Mouse (Mus musculus): ENCODE measurements around the gene Gm11273.
"Not testable (repeated sequence)": the region's sequence is repeated elsewhere in the genome, so short reads cannot be mapped to it uniquely, and the experiment has no call there.

Gene Gm11273

DNA sequence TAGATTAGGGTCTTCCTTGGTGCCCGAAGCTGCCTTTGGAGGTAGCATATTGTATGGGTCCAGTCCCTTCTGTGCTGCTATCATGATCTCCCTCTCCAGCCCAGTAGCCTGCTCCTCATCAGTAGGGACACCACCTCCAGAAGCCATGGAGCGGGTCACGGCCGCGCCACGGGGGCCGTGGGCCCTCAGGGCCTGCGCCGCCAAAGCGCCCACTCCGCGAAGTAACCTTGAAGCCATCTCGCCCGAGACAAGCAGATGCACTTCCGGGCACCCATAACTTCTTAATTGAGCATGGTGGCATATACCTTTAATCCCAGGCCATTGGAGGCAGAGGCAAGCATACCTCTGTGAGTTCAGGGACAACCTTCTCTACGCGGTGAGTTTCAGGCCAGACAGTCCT, at the start of gene Gm11273:
TSS of gene Gm11273 (minus strand) at position 237 of the 400 bp plus-strand sequence.
- not testable (repeated sequence) for DNase-seq (ENCODE audit: low spot score in 2 of 2)

DNA sequence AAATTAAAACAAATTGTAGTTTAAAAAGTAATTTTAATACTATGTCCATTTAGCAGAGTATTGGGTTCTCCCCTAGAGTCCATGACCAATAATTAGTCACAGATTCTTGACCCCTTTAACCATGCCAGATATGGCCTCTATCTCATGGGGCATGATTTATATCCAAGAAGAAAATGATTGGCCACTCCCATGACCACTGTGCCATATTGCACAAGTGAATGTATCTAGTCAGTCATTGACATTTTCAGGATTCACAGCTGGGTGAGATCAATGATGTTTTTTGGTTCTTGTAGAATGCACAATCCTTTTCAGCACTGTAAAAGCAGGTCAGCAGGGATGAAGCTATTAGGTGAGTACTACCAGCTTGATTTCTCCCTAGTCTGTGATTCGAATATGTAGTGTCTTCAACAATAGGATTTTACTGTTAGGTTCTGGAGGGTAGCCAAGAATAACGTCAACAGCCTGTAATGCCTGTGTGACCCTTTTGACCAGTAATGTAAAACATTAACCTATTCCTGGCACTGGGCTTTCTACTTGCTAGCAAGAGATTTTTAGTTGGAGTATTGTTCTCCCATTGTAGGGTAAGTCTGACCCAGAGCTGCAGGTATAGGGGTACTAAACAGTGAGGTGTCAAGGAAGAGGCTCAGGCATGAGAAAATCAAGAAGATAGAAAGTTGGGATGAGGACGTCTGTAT, 49.3 kb upstream of the Gm11273 start:
- no peak for DNase-seq (ENCODE audit: low spot score in 2 of 2)

DNA sequence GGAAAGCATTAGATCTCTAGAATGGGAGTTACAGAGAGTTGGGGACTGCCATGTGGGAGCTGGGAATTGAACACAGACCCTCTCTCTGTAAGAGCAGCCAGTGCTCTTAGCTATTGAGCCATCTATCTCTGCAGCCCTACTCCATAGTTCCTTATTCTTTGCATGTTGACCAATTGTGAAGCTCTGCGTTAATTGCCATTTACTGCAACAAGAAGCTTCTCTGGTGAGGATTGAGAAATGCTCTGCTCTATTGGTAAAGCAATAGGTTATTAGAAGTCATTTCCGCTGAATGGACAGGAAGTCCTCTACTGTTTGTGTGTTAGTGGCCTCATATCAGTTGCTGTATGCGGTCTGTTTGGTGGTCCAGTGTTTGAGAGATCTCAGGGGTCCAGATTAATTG, 48.3 kb upstream of the Gm11273 start:
- DNase-seq (ENCODE audit: low spot score in 2 of 2): no peak

DNA sequence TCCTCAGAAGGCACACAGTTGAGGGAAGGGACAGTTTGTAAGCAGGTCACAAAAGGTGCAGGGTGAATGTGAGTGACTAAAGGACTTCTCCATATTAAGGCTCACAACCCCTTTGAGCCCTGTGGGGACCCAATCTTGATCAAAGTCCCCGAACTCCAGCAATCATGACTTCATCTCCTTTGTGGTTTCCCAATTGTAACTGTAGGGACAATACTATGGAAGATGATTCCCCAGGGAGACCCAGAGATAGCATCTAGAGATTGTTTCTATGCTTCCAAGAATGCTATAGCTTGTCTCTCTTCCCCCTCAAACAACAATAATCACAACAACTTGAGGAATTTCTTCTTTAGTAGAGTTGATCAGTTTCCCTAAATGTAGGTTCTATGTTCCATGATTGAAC, 41.5 kb upstream of the Gm11273 start, which contains the start of gene Olfr1366:
TSS of gene Olfr1366 (minus strand) at position 101 of the 400 bp plus-strand sequence.
- no peak for DNase-seq (ENCODE audit: low spot score in 2 of 2)

DNA sequence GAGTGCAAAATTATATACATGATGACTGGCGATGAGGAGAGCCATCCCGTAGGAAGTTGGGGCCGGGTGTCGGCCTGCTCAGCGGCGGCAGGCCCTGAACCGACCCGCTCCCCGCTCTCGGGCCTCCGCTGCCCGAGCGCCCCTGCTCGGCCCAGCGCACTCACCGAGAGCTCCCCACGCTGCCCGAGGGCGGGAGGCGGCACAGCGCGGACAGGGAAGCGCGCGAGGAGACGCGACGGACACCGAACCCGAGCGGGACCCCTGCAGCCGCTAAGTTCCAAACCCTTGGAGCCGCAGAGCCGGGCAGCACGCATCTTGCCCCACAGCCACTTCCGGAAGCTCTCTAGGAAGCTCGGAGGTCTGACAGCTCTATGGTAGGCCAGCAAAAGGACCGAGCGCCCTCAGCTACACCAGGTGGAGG, 29.6 kb upstream of the Gm11273 start, which contains the start of gene Zkscan8:
TSS of gene Zkscan8 (minus strand) at position 340 of the 421 bp plus-strand sequence.
- DNase-seq (ENCODE audit: low spot score in 2 of 2): peak; percentile 88 to 89

DNA sequence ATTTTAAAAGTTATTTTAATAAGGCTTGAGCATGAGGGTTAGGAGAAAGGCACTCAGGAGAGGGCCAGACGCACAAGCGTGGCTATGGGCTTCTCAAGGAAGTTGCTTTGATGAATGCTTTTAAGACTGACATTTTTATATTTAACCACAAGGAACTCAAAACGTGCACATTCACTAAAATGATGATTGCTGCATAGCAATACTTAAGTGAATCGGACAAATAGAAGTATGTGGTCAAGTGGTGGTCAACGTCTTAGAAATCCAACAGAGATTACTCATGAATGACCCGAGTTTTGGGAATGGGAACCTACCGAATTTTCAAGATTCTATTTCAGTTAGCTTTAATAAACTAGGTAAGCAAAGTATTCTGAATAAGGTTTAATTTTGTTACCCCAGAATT, 28.9 kb upstream of the Gm11273 start:
- DNase-seq (ENCODE audit: low spot score in 2 of 2): no peak

DNA sequence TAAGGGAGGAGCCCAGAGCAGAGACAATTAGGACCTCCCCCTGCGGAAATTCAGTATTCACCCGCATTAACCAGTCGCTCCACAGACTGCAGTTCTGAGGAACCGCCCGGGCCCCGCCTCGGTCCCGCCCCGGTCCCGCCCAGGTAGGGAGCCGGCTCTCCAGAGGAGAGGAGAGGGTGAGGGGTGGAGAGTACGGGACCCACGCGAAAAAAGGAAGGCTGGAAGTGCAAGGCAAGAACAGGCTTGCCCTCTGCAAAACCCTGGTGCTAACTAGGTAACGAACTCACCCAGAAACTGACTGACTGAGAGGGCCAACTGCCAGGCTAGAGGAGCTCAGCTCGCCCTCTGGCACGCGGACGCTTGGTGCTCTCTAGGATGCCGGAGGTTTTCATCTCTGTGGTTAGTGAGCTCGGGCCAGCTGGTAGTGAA, 5.0 kb upstream of the Gm11273 start:
- DNase-seq (ENCODE audit: low spot score in 2 of 2): peak; percentile 73 to 83

DNA sequence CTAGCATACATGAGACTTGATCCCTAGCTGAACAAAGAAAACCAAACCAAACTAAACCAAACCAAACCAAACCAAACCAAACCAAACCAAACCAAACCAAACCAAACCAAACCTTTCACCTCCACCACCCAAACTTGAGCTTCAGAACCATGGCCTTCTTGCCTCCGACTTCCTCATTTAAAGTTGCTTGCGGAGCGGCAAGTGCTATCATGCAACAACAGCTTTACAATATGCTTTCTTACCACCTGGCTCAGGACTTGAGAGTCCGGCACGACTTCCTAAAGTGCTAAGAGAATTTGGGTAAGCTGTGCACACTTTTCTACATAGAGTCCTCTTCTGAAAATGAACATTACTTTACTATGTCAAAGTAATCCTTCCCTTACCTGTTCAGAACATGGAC, 1.1 kb upstream of the Gm11273 start:
- DNase-seq (ENCODE audit: low spot score in 2 of 2): no peak

DNA sequence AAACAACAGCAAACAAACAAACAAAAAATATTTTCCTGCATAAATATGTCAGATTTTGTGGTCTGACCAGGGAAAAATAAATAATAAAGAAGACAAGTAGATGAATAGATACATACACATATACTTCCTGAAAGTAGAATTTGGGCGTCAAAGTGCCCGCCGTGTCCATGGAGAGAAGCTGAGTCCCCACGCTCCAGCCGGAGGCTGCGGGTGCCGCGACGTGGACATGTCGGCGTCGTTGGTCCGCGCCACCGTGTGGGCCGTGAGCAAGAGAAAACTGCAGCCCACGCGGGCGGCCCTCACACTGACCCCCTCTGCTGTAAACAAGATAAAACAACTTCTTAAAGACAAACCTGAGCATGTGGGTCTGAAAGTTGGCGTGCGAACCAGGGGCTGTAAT, 6.1 kb downstream of the Gm11273 start, which contains the start of gene AK157302:
TSS of gene AK157302 (plus strand) at position 144 of the 400 bp plus-strand sequence.
- DNase-seq (ENCODE audit: low spot score in 2 of 2): no peak

DNA sequence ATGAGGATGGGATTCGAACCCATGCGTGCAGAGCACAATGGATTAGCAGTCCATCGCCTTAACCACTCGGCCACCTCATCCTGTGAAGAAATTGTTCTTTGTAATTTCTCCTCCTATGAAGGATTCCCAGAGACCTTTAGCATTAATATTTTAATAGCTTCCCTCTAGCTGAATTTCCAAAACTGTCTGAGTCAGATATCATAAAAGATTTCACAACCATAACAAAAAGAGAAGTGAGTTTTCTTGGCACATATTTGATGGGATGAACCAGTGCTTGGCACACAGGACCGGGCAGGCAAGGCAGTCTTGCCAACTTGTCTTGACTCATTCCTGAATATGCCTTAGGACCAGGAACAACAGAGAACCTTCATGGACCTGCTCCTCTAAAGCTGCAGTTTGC, 8.4 kb downstream of the Gm11273 start:
- no peak for DNase-seq (ENCODE audit: low spot score in 2 of 2)

DNA sequence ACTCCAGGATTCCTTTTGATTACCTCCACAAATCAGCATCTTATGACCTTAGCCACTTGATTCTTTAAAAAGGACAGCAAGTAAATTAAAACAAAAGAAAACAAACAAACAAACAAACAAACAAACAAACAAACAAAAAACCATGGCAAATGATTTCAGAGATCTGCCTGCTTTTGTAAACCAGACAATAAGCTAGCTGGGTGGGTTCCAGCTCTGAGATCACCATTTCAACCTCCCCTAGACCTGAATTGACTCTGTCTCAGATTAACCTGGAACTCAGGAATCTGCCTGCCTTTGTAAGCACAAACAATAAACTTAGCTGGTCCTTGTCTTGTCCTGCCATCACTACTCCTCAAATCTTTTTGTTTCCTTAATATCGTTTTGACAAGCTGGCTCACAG, 14.3 kb downstream of the Gm11273 start:
- no peak for DNase-seq (ENCODE audit: low spot score in 2 of 2)

DNA sequence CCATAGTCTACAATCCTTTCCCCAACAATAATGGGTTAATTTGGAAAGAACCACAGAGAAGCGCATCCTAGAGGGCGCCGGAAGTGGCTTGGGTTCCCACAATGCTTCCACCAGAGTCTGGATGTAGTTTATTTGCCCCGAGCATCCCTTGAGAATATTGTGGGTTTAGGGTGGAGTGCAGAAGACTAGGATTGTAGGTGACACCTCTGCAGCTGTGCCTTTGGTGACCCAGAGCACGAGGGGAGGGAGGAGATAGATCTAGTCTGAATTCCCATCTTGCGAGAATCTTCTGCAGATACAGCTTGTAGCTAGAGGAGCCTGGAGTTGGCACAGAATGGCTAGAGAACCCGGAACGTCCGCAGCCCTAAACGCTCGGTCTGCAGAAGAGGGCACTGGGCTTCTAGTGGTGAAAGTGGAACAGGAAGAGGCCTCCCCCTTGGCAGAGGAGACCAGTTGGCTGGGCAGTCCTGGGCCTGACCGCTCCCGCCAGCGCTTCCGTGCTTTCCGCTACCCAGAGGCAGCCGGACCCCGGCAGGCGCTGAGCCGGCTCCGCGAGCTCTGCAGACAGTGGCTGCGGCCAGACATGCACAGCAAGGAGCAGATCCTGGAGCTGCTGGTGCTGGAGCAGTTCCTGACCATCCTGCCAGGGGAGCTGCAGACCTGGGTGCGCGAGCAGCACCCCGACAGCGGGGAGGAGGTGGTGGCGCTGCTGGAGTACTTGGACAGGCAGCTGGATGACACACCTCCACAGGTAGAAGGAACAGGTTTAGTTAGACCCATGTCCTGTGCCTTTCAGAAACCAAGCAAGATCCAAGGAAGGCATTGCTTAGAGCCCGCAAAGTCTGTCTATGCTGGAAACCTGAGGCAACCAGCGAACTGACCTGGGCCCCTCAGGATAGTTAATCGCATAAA, 22.2 kb downstream of the Gm11273 start, which contains the start of the genes Zkscan4 and Gm10065:
TSS of gene Zkscan4 (plus strand) at position 149 of the 912 bp plus-strand sequence.
TSS of gene Gm10065 (minus strand) at position 683 of the 912 bp plus-strand sequence.
- peak; percentile 79 to 87 for DNase-seq (ENCODE audit: low spot score in 2 of 2)

DNA sequence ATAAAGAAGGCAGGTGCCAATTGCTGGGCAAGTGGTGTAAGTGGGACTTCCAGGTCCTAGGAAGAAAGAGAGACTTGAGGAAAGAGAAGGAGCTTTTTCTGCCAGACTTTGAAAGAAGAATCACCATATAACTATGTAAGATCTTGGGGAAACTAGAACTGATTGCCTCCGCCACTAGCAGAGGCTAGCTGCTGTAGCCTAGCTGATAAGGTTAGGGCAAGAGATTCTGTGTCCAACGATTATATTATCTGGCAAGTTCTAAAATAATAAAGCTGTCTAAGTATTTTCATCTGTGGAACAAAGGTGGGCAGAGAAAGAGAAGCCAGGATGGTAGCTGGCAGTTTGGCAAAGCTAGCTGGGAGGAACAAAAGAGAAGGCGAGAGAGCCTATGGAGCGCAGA, 28.8 kb downstream of the Gm11273 start:
- DNase-seq (ENCODE audit: low spot score in 2 of 2): no peak

DNA sequence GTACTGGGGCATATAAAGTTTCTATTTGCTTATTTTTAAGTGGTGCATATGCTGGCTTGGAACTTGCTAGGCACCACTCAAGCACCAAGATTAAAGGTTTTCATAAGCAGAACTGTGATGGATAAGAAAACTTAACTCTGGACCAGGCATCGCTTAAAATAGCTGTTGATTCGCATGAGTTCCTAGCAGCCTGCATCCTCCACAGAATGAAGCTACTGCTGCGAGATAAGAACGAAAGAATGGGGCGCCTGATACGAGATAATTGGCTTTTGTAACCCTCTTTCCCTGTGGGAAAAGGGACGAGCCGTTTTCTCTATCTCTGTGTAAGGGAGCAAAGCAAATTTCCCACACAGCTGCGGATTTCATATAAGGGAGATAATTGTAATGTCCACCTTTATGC, 32.1 kb downstream of the Gm11273 start:
- DNase-seq (ENCODE audit: low spot score in 2 of 2): no peak

DNA sequence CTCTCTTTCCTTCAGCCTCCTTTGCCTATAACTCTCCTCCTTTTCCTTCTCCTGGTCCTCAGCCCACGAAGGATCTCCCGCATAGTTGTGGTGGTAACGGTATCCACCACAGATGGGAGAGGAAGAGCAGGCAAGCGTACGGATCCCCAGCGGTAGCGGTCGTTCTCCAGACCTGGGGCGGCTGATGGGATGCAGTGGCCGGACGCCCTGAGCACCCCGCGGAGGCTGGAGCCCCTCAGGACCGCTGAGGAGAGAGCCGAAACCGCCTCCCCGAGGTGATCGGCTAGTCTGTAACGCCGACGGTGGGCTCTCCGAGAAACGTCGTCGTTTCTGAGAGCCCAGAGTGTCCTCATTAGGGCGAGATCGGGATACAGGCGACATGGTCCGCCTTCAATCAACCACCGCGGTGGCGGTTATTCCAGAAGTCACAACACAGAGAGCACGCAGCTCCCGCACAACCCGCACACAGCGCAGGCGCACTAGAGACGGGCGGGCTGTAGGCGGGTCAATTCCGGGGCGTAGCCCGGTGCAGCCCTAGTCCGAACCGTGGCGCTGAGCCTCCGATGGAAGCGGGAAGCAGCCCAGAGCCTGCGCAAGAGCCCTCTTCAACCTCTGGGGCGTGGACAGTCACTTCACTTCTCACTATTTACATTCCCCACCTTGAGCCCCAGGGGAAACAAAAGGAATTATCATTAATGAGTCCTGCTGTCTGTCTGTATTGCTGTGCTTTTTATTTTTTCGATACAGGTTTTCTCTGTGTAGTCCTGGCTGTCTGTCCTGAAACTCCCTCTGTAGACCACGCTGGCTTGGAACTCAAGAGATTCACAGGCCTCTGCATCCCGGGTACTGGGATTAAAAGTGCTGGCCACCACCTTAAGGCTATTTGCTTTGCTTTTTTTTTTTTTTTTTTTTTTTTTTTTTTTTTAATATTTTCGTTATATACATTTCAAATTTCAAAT, 32.9 kb downstream of the Gm11273 start, which contains the start of gene Nkapl:
TSS of gene Nkapl (minus strand) at position 449 of the 959 bp plus-strand sequence.
- DNase-seq (ENCODE audit: low spot score in 2 of 2): peak; percentile 71 to 75

DNA sequence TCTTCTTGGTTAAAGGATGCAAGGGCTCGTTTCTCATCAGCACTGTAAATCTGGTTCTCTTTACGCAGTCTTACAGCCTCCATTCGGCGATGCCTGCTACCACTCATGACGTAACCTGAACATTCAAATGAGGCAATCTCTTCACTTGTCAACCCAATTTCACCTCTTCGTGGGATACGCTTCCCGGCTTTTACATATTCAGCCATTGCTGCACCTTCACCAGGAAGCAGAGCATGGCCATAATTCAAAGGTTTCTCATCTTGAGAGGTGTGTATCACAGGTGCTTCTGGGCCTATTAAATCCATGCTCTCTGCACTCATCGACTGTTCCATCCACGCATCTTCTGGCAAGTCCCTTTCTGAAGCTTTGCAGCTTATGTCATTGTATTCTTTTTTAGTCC, 33.9 kb downstream of the Gm11273 start:
- no peak for DNase-seq (ENCODE audit: low spot score in 2 of 2)

DNA sequence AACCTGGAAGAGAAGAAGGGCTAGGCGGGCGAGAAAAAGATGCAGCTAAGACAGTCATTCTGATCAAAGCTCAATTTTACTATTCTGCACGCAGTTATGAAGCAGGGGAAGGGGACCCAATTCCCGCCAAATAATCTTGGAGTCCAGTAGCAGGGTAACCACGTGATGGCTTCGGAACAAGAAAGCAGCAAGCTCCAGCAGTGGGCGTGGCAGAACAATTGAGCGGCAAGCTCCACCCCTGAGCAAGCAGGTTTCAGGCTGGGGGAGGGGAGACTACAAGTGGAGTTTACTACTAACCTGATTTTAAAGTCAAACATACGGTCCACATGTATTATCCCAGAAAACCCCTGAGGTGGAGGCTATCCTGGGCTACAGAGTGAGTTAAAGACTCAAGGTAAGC, 38.7 kb downstream of the Gm11273 start:
- not testable (repeated sequence) for DNase-seq (ENCODE audit: low spot score in 2 of 2)

DNA sequence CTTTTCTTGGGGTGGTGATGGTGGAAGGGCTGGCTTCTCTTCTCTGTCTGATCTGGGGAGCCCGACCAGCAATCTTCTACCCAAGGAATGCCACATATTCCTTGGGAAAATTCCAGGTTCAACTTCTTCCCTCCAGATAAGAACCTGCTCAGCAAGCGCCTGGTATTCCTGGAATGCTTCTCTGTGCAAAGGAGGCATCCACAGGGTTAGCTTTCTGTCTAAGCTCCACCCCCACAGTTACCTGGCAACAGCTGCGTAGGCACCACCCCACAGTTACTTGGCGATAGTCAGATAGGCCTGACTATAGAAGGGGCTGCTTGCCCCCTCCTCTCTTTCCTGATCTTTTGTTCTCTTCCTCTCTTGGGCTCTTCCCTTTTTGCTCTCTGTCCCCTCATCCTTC, 44.9 kb downstream of the Gm11273 start:
- no peak for DNase-seq (ENCODE audit: low spot score in 2 of 2)

DNA sequence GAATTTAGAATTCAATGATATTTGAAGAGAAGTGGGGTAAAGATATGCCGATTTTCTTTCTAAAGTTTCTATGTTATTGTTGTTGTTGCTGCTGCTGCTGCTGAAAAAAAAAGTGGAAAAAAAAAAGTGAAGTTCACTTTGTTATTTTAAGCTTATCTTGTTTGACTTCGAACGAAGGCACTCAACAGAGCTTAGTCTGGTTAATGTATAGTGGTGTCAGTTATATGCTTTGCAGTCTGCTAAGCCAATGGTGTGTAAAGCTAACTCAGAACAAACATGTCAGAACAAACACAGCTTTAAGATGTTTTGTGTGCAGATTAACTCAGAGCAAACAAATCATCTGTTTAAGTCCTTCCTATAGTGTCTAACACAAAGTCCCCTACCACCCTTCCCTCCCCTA, 47.1 kb downstream of the Gm11273 start:
- DNase-seq (ENCODE audit: low spot score in 2 of 2): no peak

DNA sequence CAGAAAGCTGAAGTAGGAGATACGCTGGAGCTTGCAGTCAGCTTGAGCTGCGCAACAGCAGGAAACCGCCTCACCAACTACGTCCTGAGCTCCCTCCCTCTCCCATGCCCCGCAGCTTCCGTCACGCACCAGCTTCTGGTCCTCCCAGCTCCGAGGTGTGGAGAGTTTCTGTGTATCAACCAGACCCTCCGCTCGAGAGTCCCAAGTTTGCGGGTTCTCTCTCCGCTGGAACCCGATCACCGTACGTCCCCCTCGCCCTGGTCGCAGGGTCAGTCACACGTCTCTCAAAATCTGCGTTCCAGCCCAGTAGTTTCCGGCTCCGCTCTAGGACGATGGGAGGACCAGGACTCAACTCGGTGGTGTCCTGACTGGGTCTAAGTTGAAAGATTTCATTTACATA, 47.8 kb downstream of the Gm11273 start, which contains the start of gene Zscan26:
TSS of gene Zscan26 (minus strand) at position 282 of the 400 bp plus-strand sequence.
- DNase-seq (ENCODE audit: low spot score in 2 of 2): peak; percentile 88 to 89

DNA sequence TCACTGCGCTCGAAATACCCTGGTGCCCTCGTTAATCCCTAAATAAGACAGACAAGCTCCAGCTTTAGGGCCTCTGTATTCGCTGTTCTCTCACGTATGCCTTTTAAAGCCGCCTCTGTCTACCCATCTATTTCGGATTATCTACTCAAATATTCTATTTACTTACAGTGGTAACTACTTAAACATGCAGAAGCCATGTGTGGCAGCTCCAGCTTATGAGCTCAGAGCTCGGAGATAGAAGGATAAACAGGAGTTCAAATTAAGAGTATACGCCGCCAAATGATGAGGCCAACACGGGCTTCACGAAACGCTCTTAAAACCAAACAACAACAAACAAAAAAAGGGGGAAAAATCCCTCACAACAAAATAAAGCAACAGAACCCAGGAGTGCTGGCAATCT, 48.2 kb downstream of the Gm11273 start:
- DNase-seq (ENCODE audit: low spot score in 2 of 2): no peak

Data from frontal cortex, postnatal 36 days (tissue).